Mouse (Mus musculus) myocyte (in vitro differentiated cells): Measurements from ENCODE around the gene Hnrnpab.

Source experiments
- CEBPB ChIP-seq: IDR thresholded peaks from 2 replicates; pipeline ENCODE4 v1.6.1; 2011; ENCODE audit warnings: mild to moderate bottlenecking, moderate library complexity; ENCODE audit not compliant: poor library complexity, insufficient read depth, severe bottlenecking
- E2F4 ChIP-seq: IDR thresholded peaks from one replicate; pipeline ENCODE4 v1.6.1; 2011; ENCODE audit warnings: mild to moderate bottlenecking, control low read depth, moderate library complexity; ENCODE audit not compliant: insufficient read depth
- MAX ChIP-seq: IDR thresholded peaks from one replicate; pipeline ENCODE4 v1.6.1; 2011; ENCODE audit warnings: low read depth, mild to moderate bottlenecking, control low read depth
- MYOD1 ChIP-seq, 3 experiments: IDR thresholded peaks; one replicate each; pipeline ENCODE4 v1.6.1; 2011; ENCODE audit warnings: control low read depth in 2 of 3, low read depth in 2 of 3, mild to moderate bottlenecking in 2 of 3, moderate library complexity in 1 of 3; ENCODE audit not compliant: insufficient read length in 2 of 3, control insufficient read depth in 1 of 3
- MYOG ChIP-seq, 3 experiments: IDR thresholded peaks; one replicate each; pipeline ENCODE4 v1.6.1; 2011; ENCODE audit warnings: control low read depth in 2 of 3, low read depth in 2 of 3, mild to moderate bottlenecking in 2 of 3; ENCODE audit not compliant: insufficient read length in 2 of 3, control insufficient read depth in 1 of 3, insufficient read depth in 1 of 3
- POLR2A ChIP-seq: IDR thresholded peaks from one replicate; pipeline ENCODE4 v1.6.1; 2011; ENCODE audit warnings: low read depth, mild to moderate bottlenecking, control low read depth, moderate library complexity; ENCODE audit not compliant: insufficient read length
- POLR2AphosphoS2 ChIP-seq: IDR thresholded peaks from one replicate; pipeline ENCODE4 v1.6.1; 2011; ENCODE audit warnings: low read depth, control low read depth; ENCODE audit not compliant: insufficient read length
- REST ChIP-seq: IDR thresholded peaks from one replicate; pipeline ENCODE4 v1.6.1; 2011; ENCODE audit warnings: mild to moderate bottlenecking, control low read depth, moderate library complexity; ENCODE audit not compliant: insufficient read depth, insufficient read length
- SRF ChIP-seq: IDR thresholded peaks from one replicate; pipeline ENCODE4 v1.6.1; 2011; ENCODE audit warnings: low read depth; ENCODE audit not compliant: control insufficient read depth, insufficient read length
- TCF12 ChIP-seq: IDR thresholded peaks from one replicate; pipeline ENCODE4 v1.6.1; 2011; ENCODE audit warnings: mild to moderate bottlenecking, control low read depth; ENCODE audit not compliant: poor library complexity, insufficient read depth, severe bottlenecking
- TCF3 ChIP-seq: IDR thresholded peaks from one replicate; pipeline ENCODE4 v1.6.1; 2011; ENCODE audit warnings: low read depth, control low read depth; ENCODE audit not compliant: insufficient read length
- USF1 ChIP-seq: IDR thresholded peaks from one replicate; pipeline ENCODE4 v1.6.1; 2011; ENCODE audit warnings: low read depth, mild to moderate bottlenecking, control low read depth, moderate library complexity

DNA sequence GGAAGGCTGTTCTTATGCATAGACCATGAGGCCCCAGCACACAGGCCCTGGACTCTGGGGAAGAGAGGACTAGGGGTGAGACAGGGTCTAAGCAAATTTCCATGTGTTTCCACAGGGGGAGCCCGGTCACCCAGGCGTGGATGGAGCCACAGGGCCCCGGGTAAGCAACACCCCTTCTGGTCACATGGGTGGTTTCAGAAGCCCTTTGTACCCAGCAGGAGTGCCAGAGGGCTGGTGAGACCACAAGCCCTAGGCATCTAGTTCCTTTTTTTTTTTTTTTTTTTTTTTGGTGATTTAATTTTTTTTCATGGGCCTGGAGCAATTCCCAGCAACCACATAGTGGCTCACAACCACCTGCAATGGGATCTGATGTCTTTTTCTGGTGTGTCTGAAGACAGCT is 41.6 kb downstream of the Hnrnpab start:
- no peak for TF ChIP-seq POLR2A
- no peak for TF ChIP-seq CEBPB
- no peak for TF ChIP-seq E2F4
- no peak for TF ChIP-seq POLR2AphosphoS2
- TF ChIP-seq TCF12: no peak
- no peak for TF ChIP-seq USF1
- TF ChIP-seq TCF3: no peak
- TF ChIP-seq MAX: no peak
- TF ChIP-seq MYOD1 (IDR thresholded peaks at IDR 0.05; ENCODE audit: control insufficient read depth in 1 of 3, insufficient read length in 2 of 3, low read depth in 2 of 3): no peak
- TF ChIP-seq REST: no peak
- TF ChIP-seq MYOG (IDR thresholded peaks at IDR 0.05; ENCODE audit: control insufficient read depth in 1 of 3, insufficient read depth in 1 of 3, insufficient read length in 2 of 3, low read depth in 2 of 3): no peak
- no peak for TF ChIP-seq SRF
